Mouse (Mus musculus): ENCODE results near the gene Lima1. TPM values are rescaled to one million over a fixed set of nuclear protein-coding genes. Genes with fewer than 3 reads are reported as not detected.

Gene Lima1
- polyA plus RNA-seq, 1 experiment from 2014 or later = 64.3 TPM

GRCm38 (mm10) chr15:99817343-99818235, 57.7 kb downstream of the Lima1 start:
- Histone ChIP-seq H3K27ac (ENCODE audit: low read depth, low read length) (peak overlapping the region; percentile 46; the same call in 1 of the 2 replicates), H3K9ac (ENCODE audit: low read depth, low read length) (0 out of 2 replicates have a peak overlapping the region, but pooled peaks have one; percentile 54), H3K4me2 (replicated peaks; ENCODE audit: low read depth) (peak overlapping the region; percentile 58), H3K9me3 (ENCODE audit: control insufficient read depth) (no peaks in the 10 kb centered on the region), H3K4me3 (ENCODE audit: low read depth, low read length) (peak overlapping the region; percentile 50), H3K36me3 (ENCODE audit: control insufficient read depth, insufficient read depth) (peaks cover 48% of the 10 kb centered on the region), H3K27me3 (replicated peaks; ENCODE audit: control insufficient read depth, insufficient read depth, low read length) (no peaks in the 10 kb centered on the region), H3K4me1 (replicated peaks; ENCODE audit: control insufficient read depth, insufficient read depth, low read length) (no peaks in the 10 kb centered on the region; the same call in 1 of the 2 replicates)
- TF ChIP-seq CTCF (IDR thresholded peaks at IDR 0.05; ENCODE audit: low read depth) = no peak
- ATAC-seq = no peak
- WGBS = 44% methylated on average over 8 of the region's 8 CpGs

GRCm38 (mm10) chr15:99815999-99816398, 59.3 kb downstream of the Lima1 start:
- TF ChIP-seq CTCF (IDR thresholded peaks at IDR 0.05; ENCODE audit: low read depth) = peak; percentile 57
- no peaks in the 10 kb centered on the region for H3K27me3 ChIP-seq (replicated peaks; ENCODE audit: control insufficient read depth, insufficient read depth, low read length)
- no peak overlapping the region for H3K4me2 ChIP-seq (replicated peaks; ENCODE audit: low read depth)
- no peaks in the 10 kb centered on the region for H3K9me3 ChIP-seq (ENCODE audit: control insufficient read depth)
- WGBS = 95% methylated on average over 4 of the region's 4 CpGs
- H3K27ac ChIP-seq (ENCODE audit: low read depth, low read length) = no peak overlapping the region
- peaks cover 44% of the 10 kb centered on the region for H3K36me3 ChIP-seq (ENCODE audit: control insufficient read depth, insufficient read depth)
- H3K9ac ChIP-seq (ENCODE audit: low read depth, low read length) = no peak overlapping the region
- H3K4me3 ChIP-seq (ENCODE audit: low read depth, low read length) = no peak overlapping the region
- no peak for ATAC-seq
- H3K4me1 ChIP-seq (replicated peaks; ENCODE audit: control insufficient read depth, insufficient read depth, low read length) = peaks cover 4% of the 10 kb centered on the region; the same call in 1 of the 2 replicates

- no peak overlapping the region for H3K4me3 ChIP-seq (ENCODE audit: low read depth, low read length)
- no peak for ATAC-seq
These were observed 60.5 kb downstream of the Lima1 start for GRCm38 (mm10) chr15:99814554-99815260.

GRCm38 (mm10) chr15:99813639-99814038, 61.6 kb downstream of the Lima1 start:
- Histone ChIP-seq H3K4me3 (ENCODE audit: low read depth, low read length) (no peak overlapping the region), H3K4me2 (replicated peaks; ENCODE audit: low read depth) (no peak overlapping the region), H3K9me3 (ENCODE audit: control insufficient read depth) (no peaks in the 10 kb centered on the region), H3K9ac (ENCODE audit: low read depth, low read length) (no peak overlapping the region), H3K27ac (ENCODE audit: low read depth, low read length) (no peak overlapping the region), H3K27me3 (replicated peaks; ENCODE audit: control insufficient read depth, insufficient read depth, low read length) (no peaks in the 10 kb centered on the region), H3K36me3 (ENCODE audit: control insufficient read depth, insufficient read depth) (peaks cover 48% of the 10 kb centered on the region), H3K4me1 (replicated peaks; ENCODE audit: control insufficient read depth, insufficient read depth, low read length) (0 out of 2 replicates have a peak, but pooled peaks cover 4% of the 10 kb centered on the region)
- no peak for ATAC-seq
- WGBS = 94% methylated on average over 6 of the region's 6 CpGs
- no peak for TF ChIP-seq CTCF (IDR thresholded peaks at IDR 0.05; ENCODE audit: low read depth)

More at GRCm38 (mm10) chr15:99814554-99815260, 60.5 kb downstream of the Lima1 start:
- H3K4me2 ChIP-seq (replicated peaks; ENCODE audit: low read depth) = no peak overlapping the region
- no peaks in the 10 kb centered on the region for H3K27me3 ChIP-seq (replicated peaks; ENCODE audit: control insufficient read depth, insufficient read depth, low read length)
- 0 out of 2 replicates have a peak overlapping the region, but pooled peaks have one; percentile 21 for H3K27ac ChIP-seq (ENCODE audit: low read depth, low read length)
- H3K9ac ChIP-seq (ENCODE audit: low read depth, low read length) = no peak overlapping the region
- no peaks in the 10 kb centered on the region for H3K9me3 ChIP-seq (ENCODE audit: control insufficient read depth)
- peaks cover 51% of the 10 kb centered on the region for H3K36me3 ChIP-seq (ENCODE audit: control insufficient read depth, insufficient read depth)
- 76% methylated on average over 24 of the region's 24 CpGs for WGBS
- peaks cover 4% of the 10 kb centered on the region; the same call in 1 of the 2 replicates for H3K4me1 ChIP-seq (replicated peaks; ENCODE audit: control insufficient read depth, insufficient read depth, low read length)
- no peak for TF ChIP-seq CTCF (IDR thresholded peaks at IDR 0.05; ENCODE audit: low read depth)

GRCm38 (mm10) chr15:99812097-99812496, 63.2 kb downstream of the Lima1 start:
- ATAC-seq = no peak

More at GRCm38 (mm10) chr15:99812097-99812496, 63.2 kb downstream of the Lima1 start:
- TF ChIP-seq CTCF (IDR thresholded peaks at IDR 0.05; ENCODE audit: low read depth) = no peak
- 39% methylated on average over 7 of the region's 7 CpGs for WGBS
- Histone ChIP-seq H3K27me3 (replicated peaks; ENCODE audit: control insufficient read depth, insufficient read depth, low read length) (no peaks in the 10 kb centered on the region), H3K36me3 (ENCODE audit: control insufficient read depth, insufficient read depth) (peaks cover 55% of the 10 kb centered on the region), H3K9me3 (ENCODE audit: control insufficient read depth) (no peaks in the 10 kb centered on the region), H3K4me2 (replicated peaks; ENCODE audit: low read depth) (no peak overlapping the region), H3K9ac (ENCODE audit: low read depth, low read length) (no peak overlapping the region), H3K27ac (ENCODE audit: low read depth, low read length) (no peak overlapping the region), H3K4me1 (replicated peaks; ENCODE audit: control insufficient read depth, insufficient read depth, low read length) (0 out of 2 replicates have a peak, but pooled peaks cover 4% of the 10 kb centered on the region), H3K4me3 (ENCODE audit: low read depth, low read length) (no peak overlapping the region)
